Mouse (Mus musculus) small intestine, adult 2 months (tissue): ENCODE measurements around the gene Cdk4. TPM values are rescaled to one million over a fixed set of nuclear protein-coding genes. Genes with fewer than 3 reads are reported as not detected.

ENCODE experiments used
- H3K27ac ChIP-seq: fragments of 200-500 bp; 2 replicates; pipeline ENCODE4 v1.5.1; 2012; ENCODE audit warnings: low read depth, low read length, control low read depth, inconsistent platforms; ENCODE audit not compliant: insufficient read depth
- H3K27me3 ChIP-seq: fragments of 200-500 bp; 2 replicates; pipeline ENCODE4 v1.6.1; 2012; ENCODE audit warnings: mild to moderate bottlenecking, moderate library complexity, low read length, inconsistent platforms; ENCODE audit not compliant: control insufficient read depth, insufficient read depth
- H3K36me3 ChIP-seq: fragments of 200-500 bp; 2 replicates; pipeline ENCODE4 v1.6.1; 2012; ENCODE audit warnings: mild to moderate bottlenecking, low read length, control low read depth, inconsistent platforms; ENCODE audit not compliant: control insufficient read depth, insufficient read depth
- H3K4me1 ChIP-seq: fragments of 200-500 bp; 2 replicates; pipeline ENCODE4 v1.6.1; 2012; ENCODE audit warnings: low read length, inconsistent platforms, mixed read lengths; ENCODE audit not compliant: control insufficient read depth, insufficient read depth, insufficient read length
- H3K4me3 ChIP-seq: fragments of 200-500 bp; 2 replicates; pipeline ENCODE4 v1.5.1; 2012; ENCODE audit warnings: low read depth, mild to moderate bottlenecking, control low read depth, inconsistent platforms, low read length, moderate library complexity
- CTCF ChIP-seq: fragments of 200-500 bp; IDR thresholded peaks from 2 replicates; pipeline ENCODE4 v1.5.1; 2012; ENCODE audit warnings: low read depth, mild to moderate bottlenecking, control low read depth, inconsistent platforms, low read length, moderate library complexity, mixed read lengths; ENCODE audit not compliant: insufficient replicate concordance, insufficient read length; ENCODE audit errors: extremely low read depth
- POLR2A ChIP-seq: fragments of 200-500 bp; IDR thresholded peaks from 2 replicates; pipeline ENCODE4 v1.6.1; 2012; ENCODE audit warnings: low read depth, mild to moderate bottlenecking, control low read depth, inconsistent platforms, low read length, moderate library complexity
- WGBS: fragments of 180-500 bp; shearing (Covaris S2); methylation state at CpG from one replicate; pipeline ENCODE4 v1.1.7; 2018; 5-methylcytosine and 5-hydroxymethylcytosine counted together
- polyA plus RNA-seq: library from polyadenylated mRNA; depleted of rRNA; stranded (reverse); fragments of >200 nt; gene quantifications from 2 replicates; pipeline ENCODE4 v1.2.3, GENCODE M21; 2012; rRNA removed

The Cdk4 gene
- polyA plus RNA-seq, 1 experiment, result 108 TPM

GRCm38 (mm10) chr10:127107563-127108261 lies 44.4 kb downstream of the Cdk4 start:
- no peak overlapping the region for H3K4me3 ChIP-seq

DNA sequence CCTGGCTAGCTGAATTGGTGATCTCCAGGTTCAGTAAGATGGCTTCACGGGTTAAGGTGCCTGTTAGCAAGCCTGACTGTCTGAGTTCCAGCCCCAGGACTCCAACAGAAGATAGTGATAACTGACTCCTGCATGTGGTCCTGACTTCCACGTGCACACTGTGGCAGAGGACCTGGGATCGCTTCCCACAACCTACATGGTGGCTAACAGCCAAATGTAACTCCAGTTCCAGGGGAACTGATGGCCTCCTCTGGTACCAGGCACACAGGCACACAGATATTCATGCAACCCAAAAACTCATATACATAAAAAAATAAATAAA lies 44.9 kb downstream of the Cdk4 start:
- peaks cover 18% of the 10 kb centered on the region for H3K36me3 ChIP-seq
- WGBS, result 65% methylated on average over 3 of the region's 3 CpGs
- H3K4me3 ChIP-seq, result no peak overlapping the region
- TF ChIP-seq POLR2A (no peak), CTCF (no peak)
- no peak overlapping the region for H3K27ac ChIP-seq
- H3K4me1 ChIP-seq, result peaks cover 14% of the 10 kb centered on the region; the same call in 1 of the 2 replicates
- no peaks in the 10 kb centered on the region for H3K27me3 ChIP-seq

More at GRCm38 (mm10) chr10:127107563-127108261, 44.4 kb downstream of the Cdk4 start:
- peaks cover 14% of the 10 kb centered on the region; the same call in 1 of the 2 replicates for H3K4me1 ChIP-seq
- peak overlapping the region; percentile 23; the same call in 1 of the 2 replicates for H3K27ac ChIP-seq
- H3K27me3 ChIP-seq, result no peaks in the 10 kb centered on the region
- no peak for TF ChIP-seq POLR2A
- TF ChIP-seq CTCF, result no peak
- H3K36me3 ChIP-seq, result peaks cover 13% of the 10 kb centered on the region
- 82% methylated on average over 16 of the region's 16 CpGs for WGBS

- TF ChIP-seq POLR2A (no peak), CTCF (peak; percentile 8; the same call in 1 of the 2 replicates)
- 71% methylated on average over 15 of the region's 15 CpGs for WGBS
- Histone ChIP-seq H3K4me1 (peaks cover 14% of the 10 kb centered on the region; the same call in 1 of the 2 replicates), H3K27me3 (no peaks in the 10 kb centered on the region), H3K4me3 (no peak overlapping the region), H3K36me3 (peaks cover 24% of the 10 kb centered on the region), H3K27ac (peak overlapping the region; percentile 31)
Measured at GRCm38 (mm10) chr10:127111001-127111887, 47.9 kb downstream of the Cdk4 start.

- no peak overlapping the region for H3K27ac ChIP-seq
- TF ChIP-seq CTCF (no peak), POLR2A (no peak)
- peaks cover 38% of the 10 kb centered on the region for H3K36me3 ChIP-seq
- no peak overlapping the region for H3K4me3 ChIP-seq
- peaks cover 8% of the 10 kb centered on the region; the same call in 1 of the 2 replicates for H3K4me1 ChIP-seq
- WGBS, result 88% methylated on average over 11 of the region's 11 CpGs
- H3K27me3 ChIP-seq, result no peaks in the 10 kb centered on the region
Measured at GRCm38 (mm10) chr10:127114408-127114807, 51.1 kb downstream of the Cdk4 start.

DNA sequence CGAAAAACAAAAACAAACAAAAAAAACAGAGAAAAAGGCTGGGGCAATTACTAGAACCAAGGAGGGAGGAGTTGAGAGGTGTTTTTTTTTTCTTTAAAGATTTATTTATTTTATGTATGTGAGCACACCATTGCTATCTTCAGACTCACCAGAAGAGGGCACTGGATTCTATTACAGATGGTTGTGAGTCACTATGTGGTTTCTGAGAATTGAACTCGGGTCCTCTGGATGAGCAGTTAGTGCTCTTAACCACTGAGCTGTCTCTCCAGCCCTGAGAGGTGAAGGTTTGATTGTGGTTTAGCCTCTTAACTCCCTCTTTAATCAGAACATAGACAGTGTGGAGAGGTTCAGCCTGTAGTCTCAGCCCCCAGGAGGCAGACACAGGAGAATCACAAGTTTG lies 51.7 kb downstream of the Cdk4 start:
- WGBS, result 58% methylated on average over 2 of the region's 2 CpGs
- Histone ChIP-seq H3K27ac (no peak overlapping the region), H3K4me3 (no peak overlapping the region), H3K4me1 (peaks cover 8% of the 10 kb centered on the region; the same call in 1 of the 2 replicates), H3K36me3 (peaks cover 39% of the 10 kb centered on the region), H3K27me3 (no peaks in the 10 kb centered on the region)
- no peak for TF ChIP-seq POLR2A
- no peak for TF ChIP-seq CTCF

Other genes with a start within 250 kb of the Cdk4 start
- gene Atp23, start 162.2 kb upstream of the Cdk4 start, polyA plus RNA-seq, result 3.6 and 6.3 TPM in 2 replicates
- 43.9 and 118 TPM in 2 replicates for gene Ctdsp2, start 84.8 kb upstream of the Cdk4 start, polyA plus RNA-seq
- gene Avil, start 62.8 kb upstream of the Cdk4 start, polyA plus RNA-seq, result 2.4 and 6.9 TPM in 2 replicates
- 24.7 and 36.4 TPM in 2 replicates for gene Tsfm, start 32.7 kb upstream of the Cdk4 start, polyA plus RNA-seq
- gene Mettl1, start 22.1 kb upstream of the Cdk4 start, polyA plus RNA-seq, result 9.6 and 10.3 TPM in 2 replicates
- gene Eef1akmt3, start 22.0 kb upstream of the Cdk4 start, polyA plus RNA-seq, result 1.2 TPM in 2 replicates
- 0.22 and 0.29 TPM in 2 replicates for gene Cyp27b1, start 15.3 kb upstream of the Cdk4 start, polyA plus RNA-seq
- gene March9, start 3.4 kb upstream of the Cdk4 start, polyA plus RNA-seq, result 1.9 and 6.9 TPM in 2 replicates
- 36.1 and 48.9 TPM in 2 replicates for gene Tspan31, start 6.7 kb downstream of the Cdk4 start, polyA plus RNA-seq
- 6.1 and 15.6 TPM in 2 replicates for gene Agap2, start 11.8 kb downstream of the Cdk4 start, polyA plus RNA-seq
- 59.8 and 117 TPM in 2 replicates for gene Os9, start 57.6 kb downstream of the Cdk4 start, polyA plus RNA-seq
- 228 and 484 TPM in 2 replicates for gene B4galnt1, start 101.7 kb downstream of the Cdk4 start, polyA plus RNA-seq
- gene Slc26a10, start 117.1 kb downstream of the Cdk4 start, polyA plus RNA-seq, result 0.56 and 0.85 TPM in 2 replicates
- gene Arhgef25, start 126.5 kb downstream of the Cdk4 start, polyA plus RNA-seq, result 8.8 and 10.4 TPM in 2 replicates
- gene Dtx3, start 132.2 kb downstream of the Cdk4 start, polyA plus RNA-seq, result 24.0 and 35.3 TPM in 2 replicates
- 13.8 and 31.4 TPM in 2 replicates for gene Pip4k2c, start 148.1 kb downstream of the Cdk4 start, polyA plus RNA-seq
- gene Kif5a, start 199.8 kb downstream of the Cdk4 start, polyA plus RNA-seq, result 1.1 and 1.8 TPM in 2 replicates
- gene Dctn2, start 202.8 kb downstream of the Cdk4 start, polyA plus RNA-seq, result 92.0 and 190 TPM in 2 replicates
- gene Mbd6, start 225.5 kb downstream of the Cdk4 start, polyA plus RNA-seq, result 39.3 and 76.2 TPM in 2 replicates
- 24.0 and 30.7 TPM in 2 replicates for gene Mars, start 248.3 kb downstream of the Cdk4 start, polyA plus RNA-seq